Mouse (Mus musculus): ENCODE measurements around the gene Agxt. TPM values are rescaled to one million over a fixed set of nuclear protein-coding genes. Genes with fewer than 3 reads are reported as not detected.

Gene Agxt
- total and polyA plus RNA-seq, 2 experiments from 2014 or later: 0.12 TPM; not detected in 1

- no peaks in the 10 kb centered on the region for H3K4me1 ChIP-seq (ENCODE audit: control insufficient read depth, insufficient read depth)
- no peaks in the 10 kb centered on the region for H3K9me3 ChIP-seq (replicated peaks; ENCODE audit: control insufficient read depth, low read length)
- H3K4me2 ChIP-seq (ENCODE audit: low read depth, low read length): no peak overlapping the region
- ATAC-seq (ENCODE audit: insufficient read depth, low read depth): no peak
- no peak overlapping the region for H3K27ac ChIP-seq (ENCODE audit: low read depth)
- DNase-seq (ENCODE audit: low spot score): no peak
- no peak for TF ChIP-seq EP300 (IDR thresholded peaks at IDR 0.05; ENCODE audit: low read depth)
- TF ChIP-seq CTCF (IDR thresholded peaks at IDR 0.05; ENCODE audit: low read depth): no peak
- no peak overlapping the region for H3K9ac ChIP-seq (replicated peaks; ENCODE audit: low read depth, low read length)
- WGBS: 83% methylated on average over 8 of the region's 8 CpGs
- peaks cover 10% of the 10 kb centered on the region; the same call in 1 of the 2 replicates for H3K27me3 ChIP-seq (ENCODE audit: control insufficient read depth, insufficient read depth, low read length)
- no peaks in the 10 kb centered on the region for H3K36me3 ChIP-seq (replicated peaks; ENCODE audit: control insufficient read depth, insufficient read depth, low read length)
- no peak overlapping the region for H3K4me3 ChIP-seq (ENCODE audit: low read depth, low read length)
These were observed 26.3 kb downstream of the Agxt start for GRCm38 (mm10) chr1:93161350-93161749.

- H3K4me1 ChIP-seq (ENCODE audit: control insufficient read depth, insufficient read depth): no peaks in the 10 kb centered on the region
- TF ChIP-seq EP300 (IDR thresholded peaks at IDR 0.05; ENCODE audit: low read depth): no peak
- TF ChIP-seq CTCF (IDR thresholded peaks at IDR 0.05; ENCODE audit: low read depth): no peak
- DNase-seq (ENCODE audit: low spot score) (no peak), ATAC-seq (ENCODE audit: insufficient read depth, low read depth) (no peak)
- H3K9ac ChIP-seq (replicated peaks; ENCODE audit: low read depth, low read length): no peak overlapping the region
- 63% methylated on average over 10 of the region's 10 CpGs for WGBS
- no peak overlapping the region for H3K4me2 ChIP-seq (ENCODE audit: low read depth, low read length)
- H3K27me3 ChIP-seq (ENCODE audit: control insufficient read depth, insufficient read depth, low read length): peaks cover 10% of the 10 kb centered on the region; the same call in 1 of the 2 replicates
- no peaks in the 10 kb centered on the region for H3K36me3 ChIP-seq (replicated peaks; ENCODE audit: control insufficient read depth, insufficient read depth, low read length)
- no peak overlapping the region for H3K27ac ChIP-seq (ENCODE audit: low read depth)
- no peaks in the 10 kb centered on the region for H3K9me3 ChIP-seq (replicated peaks; ENCODE audit: control insufficient read depth, low read length)
- no peak overlapping the region for H3K4me3 ChIP-seq (ENCODE audit: low read depth, low read length)
These were observed 26.9 kb downstream of the Agxt start for GRCm38 (mm10) chr1:93161921-93162320.

GRCm38 (mm10) chr1:93162588-93162987 lies 27.5 kb downstream of the Agxt start:
- Histone ChIP-seq H3K9ac (replicated peaks; ENCODE audit: low read depth, low read length) (no peak overlapping the region), H3K36me3 (replicated peaks; ENCODE audit: control insufficient read depth, insufficient read depth, low read length) (no peaks in the 10 kb centered on the region), H3K27ac (ENCODE audit: low read depth) (no peak overlapping the region), H3K4me1 (ENCODE audit: control insufficient read depth, insufficient read depth) (no peaks in the 10 kb centered on the region), H3K27me3 (ENCODE audit: control insufficient read depth, insufficient read depth, low read length) (peaks cover 16% of the 10 kb centered on the region; the same call in 1 of the 2 replicates), H3K4me2 (ENCODE audit: low read depth, low read length) (no peak overlapping the region), H3K9me3 (replicated peaks; ENCODE audit: control insufficient read depth, low read length) (no peaks in the 10 kb centered on the region), H3K4me3 (ENCODE audit: low read depth, low read length) (no peak overlapping the region)
- DNase-seq (ENCODE audit: low spot score) (no peak), ATAC-seq (ENCODE audit: insufficient read depth, low read depth) (no peak)
- TF ChIP-seq CTCF (IDR thresholded peaks at IDR 0.05; ENCODE audit: low read depth) (no peak), EP300 (IDR thresholded peaks at IDR 0.05; ENCODE audit: low read depth) (no peak)
- WGBS: 79% methylated on average over 7 of the region's 7 CpGs

GRCm38 (mm10) chr1:93165447-93165846 lies 30.4 kb downstream of the Agxt start:
- no peaks in the 10 kb centered on the region for H3K36me3 ChIP-seq (replicated peaks; ENCODE audit: control insufficient read depth, insufficient read depth, low read length)
- H3K9ac ChIP-seq (replicated peaks; ENCODE audit: low read depth, low read length): no peak overlapping the region
- peaks cover 18% of the 10 kb centered on the region; the same call in 1 of the 2 replicates for H3K27me3 ChIP-seq (ENCODE audit: control insufficient read depth, insufficient read depth, low read length)
- H3K27ac ChIP-seq (ENCODE audit: low read depth): no peak overlapping the region
- TF ChIP-seq EP300 (IDR thresholded peaks at IDR 0.05; ENCODE audit: low read depth): no peak
- no peaks in the 10 kb centered on the region for H3K9me3 ChIP-seq (replicated peaks; ENCODE audit: control insufficient read depth, low read length)
- WGBS: 45% methylated on average over 9 of the region's 9 CpGs
- H3K4me2 ChIP-seq (ENCODE audit: low read depth, low read length): no peak overlapping the region
- no peak for ATAC-seq (ENCODE audit: insufficient read depth, low read depth)
- no peak overlapping the region for H3K4me3 ChIP-seq (ENCODE audit: low read depth, low read length)
- no peak for DNase-seq (ENCODE audit: low spot score)
- H3K4me1 ChIP-seq (ENCODE audit: control insufficient read depth, insufficient read depth): no peaks in the 10 kb centered on the region

- Histone ChIP-seq H3K36me3 (replicated peaks; ENCODE audit: control insufficient read depth, insufficient read depth, low read length) (no peaks in the 10 kb centered on the region), H3K4me2 (ENCODE audit: low read depth, low read length) (no peak overlapping the region), H3K27ac (ENCODE audit: low read depth) (no peak overlapping the region), H3K4me3 (ENCODE audit: low read depth, low read length) (no peak overlapping the region), H3K9me3 (replicated peaks; ENCODE audit: control insufficient read depth, low read length) (no peaks in the 10 kb centered on the region), H3K9ac (replicated peaks; ENCODE audit: low read depth, low read length) (no peak overlapping the region), H3K27me3 (ENCODE audit: control insufficient read depth, insufficient read depth, low read length) (peaks cover 23% of the 10 kb centered on the region; the same call in 1 of the 2 replicates), H3K4me1 (ENCODE audit: control insufficient read depth, insufficient read depth) (no peaks in the 10 kb centered on the region)
- WGBS: 79% methylated on average over 11 of the region's 11 CpGs
- DNase-seq (ENCODE audit: low spot score) (no peak), ATAC-seq (ENCODE audit: insufficient read depth, low read depth) (no peak)
- TF ChIP-seq EP300 (IDR thresholded peaks at IDR 0.05; ENCODE audit: low read depth) (no peak), CTCF (IDR thresholded peaks at IDR 0.05; ENCODE audit: low read depth) (no peak)
These were observed 31.5 kb downstream of the Agxt start for GRCm38 (mm10) chr1:93166346-93167079.
